Mouse (Mus musculus) lung, postnatal 36 days (tissue): ENCODE results near the gene Cog7.

ENCODE experiments used
- DNase-seq: peaks from one replicate; pipeline ENCODE4 v3.0.0; 2022; ENCODE audit warnings: mixed read lengths

Cog7 gene

DNA sequence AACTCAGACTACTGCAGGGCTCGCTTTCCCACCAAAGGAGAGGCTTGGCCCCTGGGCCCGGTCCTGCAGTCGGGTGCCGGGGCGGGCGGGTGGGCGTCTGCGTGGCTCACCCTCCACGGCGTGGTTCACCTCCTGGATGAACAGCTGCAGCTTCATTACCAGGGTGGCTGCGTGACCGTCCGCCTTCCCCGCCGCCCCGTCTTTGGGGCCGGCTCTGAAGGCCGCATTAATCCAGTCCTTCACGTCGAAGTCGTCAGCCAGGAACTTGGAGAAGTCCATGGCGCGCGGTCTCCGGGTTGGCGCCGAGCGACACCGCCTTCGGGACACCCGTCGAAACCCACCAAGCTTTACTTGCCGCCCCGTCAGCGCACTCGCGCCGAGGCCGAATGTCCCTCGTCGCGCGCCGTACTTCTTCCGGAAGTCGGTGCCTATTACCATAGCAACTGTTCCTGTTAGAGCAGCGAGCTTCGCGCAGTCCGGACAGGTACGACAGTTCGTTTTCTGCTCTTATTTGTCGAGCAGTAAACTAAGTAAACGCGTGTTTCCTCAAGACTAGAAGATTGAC is at the start of gene Cog7:
Gene Cog7, minus strand, starts transcription at position 405 of the 565 bp plus-strand sequence.
- DNase-seq = peak; percentile 94

DNA sequence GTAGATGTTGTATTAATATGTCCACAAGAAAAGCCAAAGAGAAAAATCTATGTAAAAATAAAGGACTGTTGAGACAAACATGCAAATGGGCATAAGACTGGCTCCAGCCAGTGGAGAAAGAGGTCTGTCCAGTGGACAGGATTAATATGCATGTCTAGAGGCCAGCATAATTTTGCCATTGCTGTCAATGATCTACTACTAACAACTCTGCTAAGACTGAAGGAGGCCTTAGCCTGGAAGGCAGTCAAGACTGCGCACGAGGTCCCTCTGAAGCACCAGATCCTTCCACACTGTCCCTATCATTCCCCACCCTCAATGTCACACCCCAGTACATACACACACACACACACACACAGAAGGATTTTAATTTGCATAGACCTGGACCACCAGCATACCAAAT is 40.6 kb upstream of the Cog7 start:
- DNase-seq = no peak

DNA sequence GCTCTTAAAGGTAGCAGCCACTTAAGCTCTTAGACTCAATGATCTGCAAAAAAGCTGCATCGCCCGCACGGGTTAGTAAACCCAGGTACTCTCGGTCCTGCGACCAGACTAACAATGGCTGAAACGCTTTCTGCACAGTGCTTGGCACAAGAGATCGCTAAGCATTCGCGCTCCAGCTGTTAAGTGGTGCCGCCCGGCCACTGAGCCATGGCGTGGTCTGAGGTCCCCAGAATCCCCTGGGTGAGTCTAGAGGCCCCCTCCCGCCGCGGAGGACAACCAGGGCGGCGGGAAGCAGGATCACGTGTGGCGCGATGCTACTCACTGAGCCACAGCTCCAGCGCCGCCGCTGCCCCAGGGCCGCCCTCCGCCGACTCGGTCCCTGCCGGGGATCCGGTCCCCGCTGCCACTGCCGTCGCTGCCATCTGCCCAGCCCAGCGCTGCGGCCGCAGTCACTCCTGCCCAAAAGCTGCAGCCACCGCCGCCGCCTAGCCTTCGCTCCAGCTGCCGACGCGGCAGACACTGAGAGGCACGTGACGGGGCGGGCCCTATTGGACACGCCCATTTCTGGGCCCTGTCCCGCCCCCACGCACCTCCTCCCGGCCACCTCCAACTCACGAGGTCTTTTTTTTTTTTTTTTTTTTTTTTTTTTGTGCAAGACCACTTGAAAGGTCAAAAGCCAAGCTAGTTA is 39.3 kb upstream of the Cog7 start, which contains the start of gene Gga2:
Gene Gga2, minus strand, starts transcription at position 556 of the 688 bp plus-strand sequence.
- peak; percentile 92 for DNase-seq

DNA sequence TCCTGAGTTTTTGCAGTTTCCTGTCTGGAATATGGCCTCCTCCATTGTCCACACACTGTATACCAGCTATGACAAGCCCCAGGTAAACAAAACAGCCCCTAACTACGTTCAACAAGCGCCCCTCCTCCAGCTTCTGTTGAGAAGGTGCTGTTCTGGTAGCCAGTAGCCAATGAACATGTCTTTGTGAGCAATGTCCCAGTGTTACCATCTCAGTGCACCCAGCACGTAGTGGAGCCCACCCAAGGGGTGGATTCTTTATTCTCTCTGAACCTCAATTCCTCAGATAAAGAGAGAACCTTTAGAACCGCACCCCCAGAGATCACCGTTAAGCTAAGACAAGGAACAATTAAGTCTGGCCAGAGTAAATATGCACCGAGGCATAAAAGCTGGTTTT is 38.8 kb upstream of the Cog7 start:
- DNase-seq = no peak

DNA sequence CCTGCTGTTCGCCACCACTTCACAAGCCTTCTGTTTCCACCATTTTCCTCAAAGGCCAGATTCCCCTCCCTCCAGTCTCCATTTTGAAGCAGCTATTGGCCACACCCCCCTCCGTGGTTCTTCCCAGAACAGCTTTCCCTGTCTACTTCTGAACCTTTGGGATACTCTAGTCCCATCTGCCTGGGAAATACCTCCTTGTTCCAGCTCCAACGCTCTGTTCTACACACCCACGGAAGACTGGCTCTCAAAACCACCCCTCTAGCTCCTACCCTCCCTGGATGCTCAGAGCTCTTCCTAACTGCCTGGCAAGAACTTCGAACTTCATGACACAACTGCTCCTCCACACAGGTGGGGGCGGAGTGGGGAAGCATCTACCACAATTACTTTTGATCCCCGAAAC is 37.5 kb upstream of the Cog7 start:
- no peak for DNase-seq

DNA sequence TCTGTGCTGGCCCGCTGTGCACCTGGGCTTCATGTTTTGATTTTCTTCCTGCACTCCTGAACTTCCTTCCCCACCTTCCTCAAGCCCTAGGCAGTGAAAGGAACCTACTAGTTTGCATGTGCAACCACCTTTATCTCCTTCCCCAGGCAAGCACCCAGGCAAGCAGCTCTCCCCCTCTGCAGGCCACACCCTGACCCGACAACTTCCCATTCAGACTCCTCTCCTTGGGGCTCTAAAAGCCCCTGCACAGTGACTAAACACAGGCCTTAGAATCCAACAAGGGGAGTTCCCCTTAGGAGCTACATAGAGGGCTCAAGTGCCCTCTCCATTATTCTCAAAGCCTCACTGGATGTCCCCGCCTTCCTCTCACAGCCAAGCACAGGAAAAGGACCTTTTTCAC is 36.7 kb upstream of the Cog7 start:
- peak; percentile 56 for DNase-seq

DNA sequence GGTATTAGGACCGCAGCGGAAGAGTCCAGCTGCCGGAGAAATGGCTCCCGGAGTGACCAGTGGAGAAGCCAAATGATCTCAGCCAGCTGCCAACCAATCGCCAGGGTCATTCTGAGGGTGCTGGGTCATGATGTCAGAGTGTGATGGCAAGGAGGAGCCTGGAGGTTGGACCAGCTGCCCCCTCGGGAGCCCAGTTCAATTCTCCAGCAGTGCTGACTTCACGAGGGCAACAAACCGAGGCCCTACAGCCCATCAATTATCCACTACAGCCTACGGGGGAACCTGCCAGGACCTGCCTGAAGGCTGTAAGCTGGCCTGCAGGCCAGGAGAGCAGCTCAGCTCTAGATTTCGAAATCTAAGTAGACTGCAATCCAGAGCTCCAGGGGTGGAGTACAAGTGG is 34.2 kb upstream of the Cog7 start:
- peak; percentile 34 for DNase-seq

DNA sequence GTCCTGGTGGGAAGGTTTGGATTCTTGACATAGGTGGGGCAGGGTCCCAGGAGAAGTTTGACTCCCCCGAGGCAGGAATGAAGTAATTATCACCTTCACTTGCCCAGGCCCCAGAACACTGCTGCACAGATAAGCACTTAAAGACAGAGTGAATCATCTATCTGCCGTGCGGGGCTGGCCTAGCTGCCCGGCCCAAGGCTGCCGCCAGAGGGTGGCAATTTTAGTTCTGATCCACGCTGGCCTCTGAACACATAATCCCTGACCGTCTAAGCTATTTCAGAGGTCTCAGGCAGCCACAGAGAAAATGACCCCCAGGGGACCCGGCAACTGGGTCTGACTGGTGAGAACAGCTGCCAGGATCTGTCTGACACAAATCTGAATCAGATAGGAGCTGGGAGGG is 33.6 kb upstream of the Cog7 start:
- DNase-seq = no peak

DNA sequence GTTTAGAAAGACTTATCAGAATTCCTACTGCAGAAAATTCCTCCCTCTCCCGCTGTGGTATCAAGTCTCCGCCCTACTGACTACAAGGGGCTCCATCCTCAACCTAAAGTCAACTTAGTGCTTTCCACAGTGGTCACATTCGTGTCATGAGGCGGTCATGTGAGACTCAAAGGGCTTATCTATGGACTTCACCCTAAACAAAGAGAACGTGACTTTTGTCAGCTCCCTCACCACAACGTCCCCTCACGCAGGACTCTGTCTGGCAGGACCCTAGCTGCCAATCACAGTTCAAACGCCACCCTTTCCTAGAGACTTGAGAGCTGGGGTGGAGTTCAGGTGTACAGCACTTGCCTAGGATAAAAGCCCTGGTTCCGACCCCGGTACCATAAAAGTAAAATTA is 31.4 kb upstream of the Cog7 start:
- DNase-seq = no peak

DNA sequence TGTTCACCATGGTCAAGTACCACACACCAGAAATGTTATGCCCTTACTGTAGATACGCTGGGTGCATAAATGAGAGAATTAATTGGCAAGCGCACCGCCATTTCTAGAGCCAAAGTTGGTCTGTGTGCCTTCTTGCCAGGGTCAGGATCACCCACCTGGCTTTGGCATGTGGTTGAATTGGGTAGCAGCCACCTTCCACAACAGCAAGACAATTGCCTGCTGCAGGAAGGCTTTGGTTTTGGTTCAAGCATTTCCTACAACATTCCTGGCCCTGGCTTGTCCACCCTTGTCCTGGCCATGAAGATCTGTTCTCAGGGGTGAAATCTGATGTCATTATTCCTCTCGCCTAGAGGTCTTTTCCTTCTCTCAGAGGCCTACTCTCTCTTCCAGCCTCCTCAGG is 30.9 kb upstream of the Cog7 start:
- DNase-seq = no peak

DNA sequence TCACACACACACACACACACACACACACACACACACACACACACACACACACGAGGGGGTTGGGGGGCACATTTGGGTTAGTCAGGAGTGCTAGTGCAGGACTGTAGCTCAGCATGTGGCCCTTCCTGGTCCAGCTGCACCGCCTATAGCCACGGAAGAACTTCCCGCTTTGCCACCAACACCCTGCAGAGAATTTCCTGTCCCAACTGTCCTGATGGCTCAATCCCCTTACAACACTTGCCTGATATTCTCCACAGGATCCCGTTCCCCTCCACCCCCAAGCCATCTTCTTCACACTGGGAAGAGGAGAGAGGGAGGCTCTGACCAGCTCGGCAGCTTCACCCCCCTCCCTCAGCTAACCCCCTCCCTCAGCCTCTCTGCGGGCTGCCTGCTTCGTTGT is 18.9 kb upstream of the Cog7 start:
- DNase-seq = no peak

DNA sequence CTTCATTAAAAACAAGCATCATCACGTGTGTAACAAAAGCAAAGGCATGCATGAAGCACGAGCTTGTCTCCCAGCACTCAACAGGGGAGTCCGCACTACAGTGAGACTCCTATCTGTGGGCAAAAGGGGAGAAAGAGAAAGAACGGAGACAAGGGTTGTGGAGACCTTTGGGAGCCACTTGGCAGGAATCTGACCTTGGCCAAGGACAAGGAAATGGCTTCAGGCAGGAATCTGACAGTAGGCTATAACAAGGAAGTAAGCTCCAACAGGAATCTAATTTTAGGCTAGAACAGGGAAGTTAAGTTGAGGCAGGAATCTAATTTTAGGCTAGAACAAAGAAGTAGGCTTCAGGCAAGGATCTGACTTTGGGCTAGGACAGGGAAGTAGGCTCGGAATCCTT is 14.4 kb upstream of the Cog7 start:
- no peak for DNase-seq

DNA sequence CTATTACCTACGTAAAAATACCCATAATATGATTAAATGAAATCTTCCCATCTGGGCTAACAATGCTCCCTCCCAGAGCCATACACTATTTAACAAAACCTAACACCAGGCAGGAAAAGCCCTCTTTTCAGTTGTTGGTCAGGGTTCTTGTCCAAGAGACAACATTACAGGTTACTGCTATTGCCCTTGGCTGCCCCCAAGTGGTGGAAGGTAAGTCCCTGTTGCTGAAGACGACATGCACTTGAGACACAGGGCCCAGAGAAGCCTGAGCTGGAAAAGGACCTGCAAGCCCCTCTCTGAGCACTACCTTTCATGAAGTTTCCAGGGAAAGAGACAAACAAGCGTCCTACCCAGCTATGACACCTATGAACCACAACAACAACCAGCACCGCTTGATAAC is 6.5 kb downstream of the Cog7 start:
- DNase-seq = peak; percentile 79

DNA sequence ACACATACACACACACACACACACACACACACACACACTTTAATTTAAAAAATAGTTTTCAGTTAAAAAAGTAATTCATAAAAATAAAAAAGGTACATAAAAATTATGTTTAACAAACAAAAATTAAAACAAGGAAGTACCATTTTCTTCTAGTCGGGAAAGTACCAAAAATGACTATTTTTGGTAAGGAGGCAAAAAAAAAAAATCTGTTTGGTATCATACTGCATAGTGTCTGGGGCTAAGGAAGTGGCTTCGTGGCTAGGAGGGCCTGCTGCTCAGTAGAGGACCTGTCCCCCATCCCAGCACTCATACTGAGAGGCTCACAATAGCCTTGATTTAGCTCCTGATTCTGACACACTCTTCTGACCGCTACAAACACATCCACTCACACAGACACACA is 9.8 kb downstream of the Cog7 start:
- DNase-seq = no peak

DNA sequence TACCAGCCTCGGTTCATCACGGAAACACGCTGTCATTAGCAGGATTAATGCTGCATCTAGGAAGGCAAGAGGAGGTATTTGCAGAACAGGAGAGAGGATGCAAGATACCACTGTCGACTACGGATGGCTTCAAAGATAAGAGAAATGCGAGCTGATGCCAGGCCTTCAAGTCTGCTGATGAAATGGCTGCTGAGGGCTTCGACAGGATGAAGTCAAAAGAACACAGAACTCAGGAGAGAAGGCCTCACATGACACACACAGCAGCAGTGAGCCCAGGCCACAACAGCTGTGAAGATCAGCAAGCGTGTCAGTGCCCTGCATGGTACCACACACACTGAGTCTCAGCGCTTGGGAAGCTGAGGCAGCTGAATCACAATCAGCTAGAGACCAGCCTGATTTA is 11.3 kb downstream of the Cog7 start:
- no peak for DNase-seq

DNA sequence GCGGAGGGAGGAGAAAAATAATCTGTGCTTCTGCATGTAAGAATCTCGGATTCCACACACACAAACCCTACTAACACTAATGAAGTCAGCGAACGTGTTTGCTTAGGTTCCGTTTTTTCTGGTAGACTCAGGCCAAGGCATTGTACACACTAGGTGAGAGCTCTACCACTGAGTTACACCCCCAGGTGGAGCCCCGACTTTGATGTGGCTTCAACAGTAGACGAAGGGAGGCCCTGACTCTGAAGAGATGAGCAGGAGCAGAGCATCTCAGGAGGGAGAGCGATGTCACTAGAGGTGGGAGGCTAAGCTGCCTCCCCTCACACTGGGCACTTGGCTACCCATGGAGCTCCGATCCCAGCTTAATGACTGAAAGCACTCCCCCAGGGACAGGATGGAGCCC is 12.7 kb downstream of the Cog7 start:
- no peak for DNase-seq

DNA sequence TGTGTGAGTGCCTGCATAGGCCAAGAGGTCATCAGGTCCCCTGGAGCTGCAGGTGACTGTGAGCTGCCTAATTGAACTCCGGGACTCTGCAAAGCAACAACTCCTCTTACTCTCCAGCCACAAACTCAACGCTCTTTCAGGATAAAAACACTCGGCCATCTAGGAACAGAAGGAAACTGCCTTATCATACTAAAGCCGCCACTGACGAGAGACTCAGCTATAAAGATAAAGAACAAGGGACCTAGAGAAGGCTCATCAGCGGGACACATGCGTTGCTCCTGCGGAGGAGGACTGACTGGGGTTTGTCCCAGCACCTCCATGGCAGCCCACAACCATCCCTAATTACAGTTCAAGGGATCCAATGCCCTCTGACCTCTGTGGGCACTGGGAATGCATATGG is 13.3 kb downstream of the Cog7 start:
- DNase-seq = no peak

DNA sequence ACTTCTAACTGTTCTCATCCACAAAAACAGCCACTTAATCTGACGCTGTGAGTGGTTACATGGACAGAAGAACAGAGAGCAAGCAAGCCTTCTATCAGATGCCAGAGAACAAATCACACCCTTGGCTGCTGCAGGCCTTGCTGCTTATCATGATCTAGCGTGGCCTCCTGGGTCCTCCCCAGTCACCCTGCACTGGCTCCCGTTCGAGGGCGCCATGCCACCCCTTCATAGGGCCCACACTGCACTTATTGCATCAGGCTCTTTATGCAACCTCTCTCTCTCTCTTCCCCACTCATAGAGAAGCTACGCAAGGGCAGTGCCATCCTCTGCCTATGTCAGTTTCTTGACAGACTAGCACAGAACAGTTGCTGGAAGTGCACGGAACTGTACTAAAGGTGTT is 15.3 kb downstream of the Cog7 start:
- no peak for DNase-seq

DNA sequence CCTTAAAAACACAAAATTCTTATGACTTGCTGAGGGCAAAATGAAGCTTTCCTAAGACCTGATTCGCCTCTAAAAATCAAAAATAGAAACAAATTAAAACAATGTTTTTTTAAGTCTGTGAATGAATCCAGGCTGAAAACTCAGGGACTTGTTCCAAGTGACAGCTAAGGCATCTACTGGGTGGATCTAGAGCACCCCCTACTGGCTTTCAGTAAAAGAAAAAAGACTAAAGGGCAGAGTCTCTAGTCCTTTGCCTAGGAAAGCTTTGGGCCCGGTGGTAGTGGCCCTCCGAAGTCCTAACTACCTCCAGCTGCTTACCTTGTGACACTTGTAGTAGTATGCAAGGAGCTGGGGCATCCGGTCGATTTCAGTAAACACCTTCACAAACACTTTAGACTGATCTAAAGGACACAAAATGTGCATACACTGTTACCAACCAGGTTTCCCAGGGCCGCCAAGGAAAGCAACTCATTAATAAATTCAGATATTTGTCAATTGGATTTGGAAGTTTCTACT is 17.6 kb downstream of the Cog7 start:
- peak; percentile 78 for DNase-seq

DNA sequence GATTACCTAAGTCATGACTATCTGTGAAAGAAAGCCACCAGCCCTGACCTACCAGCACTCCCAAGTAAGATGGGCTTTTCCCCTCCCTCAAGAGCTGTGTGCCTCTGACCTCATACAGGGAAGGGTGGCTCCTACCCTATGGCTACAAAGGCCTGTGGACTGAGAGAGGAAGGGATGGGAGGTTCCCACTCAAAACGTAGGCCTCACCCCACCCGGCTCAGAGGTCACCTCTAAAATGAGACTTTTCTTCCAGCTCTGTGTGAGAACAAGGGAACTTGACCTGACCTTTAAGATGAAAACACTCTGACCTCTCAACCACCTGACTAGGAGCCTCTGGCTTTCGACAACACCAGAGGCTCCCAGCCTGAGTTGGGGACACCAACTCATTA is 18.9 kb downstream of the Cog7 start:
- no peak for DNase-seq

DNA sequence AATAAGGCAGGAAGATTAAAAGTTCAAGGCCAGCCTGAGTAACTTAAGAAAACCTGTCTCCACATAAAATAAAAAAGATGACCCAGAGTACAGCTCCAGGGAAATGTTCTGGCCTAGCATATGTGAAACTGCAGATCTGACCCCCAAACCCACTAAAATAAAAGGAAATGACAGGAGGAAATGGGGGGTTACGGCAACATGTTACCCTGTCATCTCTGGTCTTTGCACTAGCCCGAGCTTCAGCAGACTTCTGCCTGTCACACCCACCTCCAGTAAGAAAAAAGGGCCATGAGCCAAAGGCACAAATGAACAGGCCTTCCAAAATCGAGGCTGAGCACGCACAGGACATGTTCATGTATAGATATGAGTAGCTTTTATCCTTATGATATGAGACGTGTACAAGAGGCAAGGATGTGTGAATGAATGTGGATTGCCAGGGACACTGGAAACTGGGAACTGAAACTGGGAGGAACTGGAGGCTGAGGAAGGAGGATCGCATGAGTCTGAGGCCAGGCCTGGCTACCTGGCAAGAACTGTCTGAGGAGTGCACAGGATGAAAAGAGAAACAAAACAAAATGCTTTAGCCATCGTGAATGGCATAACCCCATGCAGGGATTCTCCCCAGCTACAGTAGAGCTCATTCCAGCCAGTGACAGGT is 19.5 kb downstream of the Cog7 start:
- DNase-seq = no peak

DNA sequence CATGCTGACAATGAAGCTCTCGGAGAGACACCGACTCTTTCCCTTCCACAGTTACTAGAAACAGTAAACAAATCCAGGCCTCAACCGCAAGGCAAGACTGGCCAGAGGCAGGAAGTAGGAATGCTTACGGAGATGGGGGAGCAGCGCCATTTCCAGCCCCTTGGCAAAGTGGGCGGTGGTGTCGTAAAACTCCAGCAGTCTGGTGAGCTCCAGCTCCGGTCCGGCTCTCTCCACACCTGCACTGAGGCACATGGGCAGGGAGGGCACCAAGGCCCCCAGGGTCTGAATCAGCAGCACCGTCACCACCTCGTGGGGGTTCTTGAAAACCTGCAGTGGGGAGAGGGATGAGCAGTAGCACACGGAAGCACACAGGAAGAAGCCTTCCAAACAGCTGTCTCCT is 25.7 kb downstream of the Cog7 start:
- no peak for DNase-seq

DNA sequence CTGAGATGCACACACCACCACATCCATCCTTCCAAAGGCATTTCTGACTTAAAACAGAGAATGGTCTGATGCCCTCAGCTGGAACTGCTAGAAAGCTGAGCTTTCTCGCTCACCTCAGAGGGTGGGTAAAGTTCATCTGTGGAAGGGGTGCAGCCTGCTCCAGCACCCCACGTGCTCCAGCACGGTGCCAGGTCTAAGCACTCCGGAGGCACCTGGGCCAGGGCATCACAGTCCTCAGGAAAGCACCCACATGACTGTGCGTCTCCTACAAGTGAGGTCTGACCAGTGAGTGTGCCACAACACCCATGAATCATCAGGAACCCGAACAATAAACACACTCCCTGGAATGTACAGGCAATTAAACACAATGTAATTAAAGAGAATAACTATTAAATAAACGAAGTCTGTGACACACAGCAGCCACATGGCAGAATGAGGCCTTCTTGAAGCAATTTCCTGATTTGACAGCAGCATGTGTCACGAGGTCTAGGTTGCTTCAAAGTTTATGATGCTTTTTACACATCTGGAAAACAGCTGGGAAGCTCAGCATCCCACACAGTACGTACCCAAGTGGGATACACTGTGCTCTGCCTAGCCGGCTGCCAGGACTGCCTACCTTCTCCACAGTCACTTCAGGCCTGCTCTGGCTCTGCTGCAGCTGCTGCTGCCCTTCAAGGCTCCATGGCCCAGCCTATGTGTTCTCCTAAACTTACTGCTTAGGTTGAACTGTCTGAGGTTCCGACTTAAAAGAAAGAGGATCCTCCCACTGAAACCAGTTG is 26.4 kb downstream of the Cog7 start:
- no peak for DNase-seq

DNA sequence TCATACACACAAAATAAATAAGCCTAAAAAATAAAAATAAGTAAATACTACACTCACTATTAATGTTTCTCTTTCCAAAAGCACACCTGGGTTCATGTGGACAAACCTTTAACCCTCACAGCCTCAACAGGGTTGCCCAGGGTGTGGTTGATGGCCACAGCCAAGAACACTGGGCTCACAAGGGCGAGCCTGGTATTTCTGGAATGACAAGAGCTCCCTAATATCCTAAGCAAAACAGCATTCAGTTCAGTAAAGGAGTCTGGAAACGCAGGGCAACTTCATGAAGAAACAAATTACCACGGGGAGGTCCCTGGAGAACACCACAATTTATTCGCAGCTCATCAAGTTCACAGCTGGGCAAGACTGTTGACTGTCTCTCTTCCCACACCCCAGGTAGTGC is 34.0 kb downstream of the Cog7 start:
- DNase-seq = peak; percentile 80
